Mouse (Mus musculus) embryo, embryonic 10.5 days (tissue): ENCODE data around the gene Gm21721.
"Not testable (repeated sequence)": the region's sequence is repeated elsewhere in the genome, so short reads cannot be mapped to it uniquely, and the experiment has no call there.

Experiments used
- DNase-seq: peaks from one replicate; pipeline ENCODE4 v3.0.0-alpha.2; 2015; ENCODE audit warnings: low spot score

The Gm21721 gene

GRCm38 (mm10) chrY:9202090-9202489 is at the start of gene Gm21721:
Gene Gm21721, minus strand, starts transcription at chrY:9202190.
- DNase-seq: not testable (repeated sequence)
